Mouse (Mus musculus) kidney, embryonic 15.5 days (tissue): Measurements from ENCODE around the gene Nupr1l. TPM values are rescaled to one million over a fixed set of nuclear protein-coding genes. Genes with fewer than 3 reads are reported as not detected.

Experiments
- ATAC-seq: fragments of 200-750 bp; cut with Nextera tagmentation; replicated peaks from 2 replicates; pipeline ENCODE4 v1.8.0; 2017; ENCODE audit warnings: moderate TSS enrichment; ENCODE audit not compliant: low FRiP score
- H3K27ac ChIP-seq: fragments of 300-500 bp; sonication (generic); 2 replicates; pipeline ENCODE4 v1.5.1; 2015; ENCODE audit warnings: mild to moderate bottlenecking, inconsistent platforms
- H3K27me3 ChIP-seq: fragments of 300-500 bp; sonication (generic); 2 replicates; pipeline ENCODE4 v1.6.1; 2015; ENCODE audit warnings: inconsistent platforms
- H3K36me3 ChIP-seq: fragments of 300-500 bp; sonication (generic); 2 replicates; pipeline ENCODE4 v1.6.1; 2015; ENCODE audit warnings: inconsistent platforms
- H3K4me1 ChIP-seq: fragments of 300-500 bp; sonication (generic); 2 replicates; pipeline ENCODE4 v1.6.1; 2015; ENCODE audit warnings: inconsistent platforms
- H3K4me2 ChIP-seq: fragments of 300-500 bp; sonication (generic); 2 replicates; pipeline ENCODE4 v1.6.1; 2015; ENCODE audit warnings: moderate library complexity, mild to moderate bottlenecking, inconsistent platforms
- H3K4me3 ChIP-seq: fragments of 300-500 bp; sonication (generic); replicated peaks from 2 replicates; pipeline ENCODE4 v1.5.1; 2015; ENCODE audit warnings: mild to moderate bottlenecking, inconsistent platforms
- H3K9ac ChIP-seq: fragments of 300-500 bp; sonication (generic); 2 replicates; pipeline ENCODE4 v1.6.1; 2015; ENCODE audit warnings: mild to moderate bottlenecking, inconsistent platforms
- H3K9me3 ChIP-seq: fragments of 300-500 bp; sonication (generic); replicated peaks from 2 replicates; pipeline ENCODE4 v1.6.1; 2016; ENCODE audit warnings: inconsistent platforms
- WGBS: fragments of 180-500 bp; shearing (Covaris S2); methylation state at CpG from one replicate; pipeline ENCODE4 v1.1.7; 2015; ENCODE audit warnings: mixed read lengths; 5-methylcytosine and 5-hydroxymethylcytosine counted together
- polyA plus RNA-seq: library from polyadenylated mRNA; unstranded; fragments of >200 nt; fragmentation: Nextera tagmentation; extraction: Ambion mirVana; gene quantifications from 2 replicates; pipeline ENCODE4 v1.2.1, GENCODE M21; 2015

Gene Nupr1l
- polyA plus RNA-seq, 1 experiment from 2014 or later = 4.2 TPM

- no peak for ATAC-seq
- Histone ChIP-seq H3K36me3 (peaks cover 7% of the 10 kb centered on the region; the same call in 1 of the 2 replicates), H3K4me1 (peaks cover 11% of the 10 kb centered on the region), H3K27me3 (no peaks in the 10 kb centered on the region), H3K9me3 (no peaks in the 10 kb centered on the region), H3K4me2 (no peak overlapping the region), H3K27ac (no peak overlapping the region), H3K4me3 (no peak overlapping the region), H3K9ac (no peak overlapping the region)
- 93% methylated on average over 2 of the region's 2 CpGs for WGBS
Observed at GRCm38 (mm10) chr5:129947528-129948033, 39.2 kb downstream of the Nupr1l start.

GRCm38 (mm10) chr5:129952143-129952542 lies 43.8 kb downstream of the Nupr1l start:
- WGBS = 90% methylated on average over 4 of the region's 4 CpGs
- no peak for ATAC-seq

GRCm38 (mm10) chr5:129954473-129955254 lies 46.3 kb downstream of the Nupr1l start:
- Histone ChIP-seq H3K27me3 (no peaks in the 10 kb centered on the region), H3K27ac (no peak overlapping the region)
- no peak for ATAC-seq

More at GRCm38 (mm10) chr5:129952143-129952542, 43.8 kb downstream of the Nupr1l start:
- Histone ChIP-seq H3K9me3 (no peaks in the 10 kb centered on the region), H3K4me2 (no peak overlapping the region), H3K4me1 (0 out of 2 replicates have a peak, but pooled peaks cover 2% of the 10 kb centered on the region), H3K27me3 (no peaks in the 10 kb centered on the region), H3K36me3 (no peaks in the 10 kb centered on the region), H3K9ac (no peak overlapping the region), H3K27ac (no peak overlapping the region), H3K4me3 (no peak overlapping the region)

GRCm38 (mm10) chr5:129955792-129956191 lies 47.5 kb downstream of the Nupr1l start:
- Histone ChIP-seq H3K27ac (no peak overlapping the region), H3K4me3 (no peak overlapping the region), H3K4me1 (0 out of 2 replicates have a peak, but pooled peaks cover 2% of the 10 kb centered on the region), H3K36me3 (no peaks in the 10 kb centered on the region), H3K9me3 (no peaks in the 10 kb centered on the region), H3K27me3 (no peaks in the 10 kb centered on the region), H3K9ac (no peak overlapping the region), H3K4me2 (no peak overlapping the region)
- ATAC-seq = no peak
- WGBS = 80% methylated on average over 6 of the region's 6 CpGs

More at GRCm38 (mm10) chr5:129954473-129955254, 46.3 kb downstream of the Nupr1l start:
- Histone ChIP-seq H3K36me3 (no peaks in the 10 kb centered on the region), H3K4me2 (no peak overlapping the region), H3K4me1 (0 out of 2 replicates have a peak, but pooled peaks cover 2% of the 10 kb centered on the region), H3K9me3 (no peaks in the 10 kb centered on the region), H3K4me3 (no peak overlapping the region), H3K9ac (no peak overlapping the region)
- 80% methylated on average over 5 of the region's 5 CpGs for WGBS

- no peaks in the 10 kb centered on the region for H3K36me3 ChIP-seq
- no peak overlapping the region for H3K9ac ChIP-seq
- no peak for ATAC-seq
- H3K27me3 ChIP-seq = no peaks in the 10 kb centered on the region
- no peaks in the 10 kb centered on the region for H3K4me1 ChIP-seq
- WGBS = 76% methylated on average over 4 of the region's 4 CpGs
- H3K9me3 ChIP-seq = no peaks in the 10 kb centered on the region
- no peak overlapping the region for H3K4me3 ChIP-seq
- no peak overlapping the region for H3K27ac ChIP-seq
- no peak overlapping the region for H3K4me2 ChIP-seq
Observed at GRCm38 (mm10) chr5:129963224-129963623, 54.9 kb downstream of the Nupr1l start.

Other genes starting within 250 kb of the Nupr1l start
- 5.2 and 5.6 TPM in 2 replicates for gene Zfp11, start 238.4 kb upstream of the Nupr1l start, polyA plus RNA-seq
- gene Sept14, start 200.0 kb upstream of the Nupr1l start, polyA plus RNA-seq = not detected in 2 replicates
- 198 and 199 TPM in 2 replicates for gene Mrps17, start 193.0 kb upstream of the Nupr1l start, polyA plus RNA-seq
- gene Nipsnap2, start 183.5 kb upstream of the Nupr1l start, polyA plus RNA-seq = 141 and 144 TPM in 2 replicates
- gene Psph, start 121.1 kb upstream of the Nupr1l start, polyA plus RNA-seq = 59.8 and 62.4 TPM in 2 replicates
- 55.9 and 61.2 TPM in 2 replicates for gene Sumf2, start 61.6 kb upstream of the Nupr1l start, polyA plus RNA-seq
- 984 and 1,043 TPM in 2 replicates for gene Chchd2, start 21.1 kb upstream of the Nupr1l start, polyA plus RNA-seq
- 6.4 and 7.1 TPM in 2 replicates for gene Zbed5, start 12.8 kb upstream of the Nupr1l start, polyA plus RNA-seq
- 0.27 and 0.31 TPM in 2 replicates for gene Phkg1, start 10.0 kb upstream of the Nupr1l start, polyA plus RNA-seq
- gene Vkorc1l1, start 33.4 kb downstream of the Nupr1l start, polyA plus RNA-seq = 26.3 and 30.2 TPM in 2 replicates
- gene Gusb, start 94.5 kb downstream of the Nupr1l start, polyA plus RNA-seq = 53.7 and 55.2 TPM in 2 replicates
- 49.9 and 50.6 TPM in 2 replicates for gene Asl, start 120.7 kb downstream of the Nupr1l start, polyA plus RNA-seq
- gene Crcp, start 120.8 kb downstream of the Nupr1l start, polyA plus RNA-seq = 39.0 and 40.6 TPM in 2 replicates
- 67.7 and 72.5 TPM in 2 replicates for gene Tpst1, start 164.8 kb downstream of the Nupr1l start, polyA plus RNA-seq
- gene Kctd7, start 236.3 kb downstream of the Nupr1l start, polyA plus RNA-seq = 4.7 and 5.0 TPM in 2 replicates